Mouse (Mus musculus) liver, embryonic 18 days (tissue): ENCODE results near the gene Tcf19. TPM values are rescaled to one million over a fixed set of nuclear protein-coding genes. Genes with fewer than 3 reads are reported as not detected.

ENCODE experiments used
- polyA plus RNA-seq: library from polyadenylated mRNA; depleted of rRNA; stranded (reverse); fragments of >200 nt; gene quantifications from 2 replicates; pipeline ENCODE4 v1.2.3, GENCODE M21; 2012; rRNA removed

Gene Tcf19
- polyA plus RNA-seq = 18.0 and 19.9 TPM in 2 replicates

GRCm38 (mm10) chr17:35516652-35517500 lies at the start of gene Tcf19, which contains the start of gene Cchcr1:
Tcf19 (minus strand) TSS chr17:35516824.
Cchcr1 (plus strand) TSS chr17:35517100.

GRCm38 (mm10) chr17:35551881-35552414 lies 35.3 kb upstream of the Tcf19 start, which contains the start of gene Cdsn:
Cdsn (plus strand) TSS chr17:35552128.

GRCm38 (mm10) chr17:35532901-35533300 lies 16.3 kb upstream of the Tcf19 start, which contains the start of gene Psors1c2:
Psors1c2 (plus strand) TSS chr17:35533201.

GRCm38 (mm10) chr17:35505776-35506175 lies 10.8 kb downstream of the Tcf19 start, which contains the start of gene Pou5f1:
Pou5f1 (plus strand) TSS chr17:35506018.

GRCm38 (mm10) chr17:35469842-35470751 lies 46.5 kb downstream of the Tcf19 start, which contains the start of gene H2-Q10:
H2-Q10 (plus strand) TSS chr17:35470089.

Other genes with a start within 250 kb of the Tcf19 start
- 0.06 TPM in 2 replicates for gene H2-Q1, start 196.4 kb downstream of the Tcf19 start, polyA plus RNA-seq
- gene H2-Q2, start 174.6 kb downstream of the Tcf19 start, polyA plus RNA-seq = 2.3 and 3.8 TPM in 2 replicates
- 18.2 and 23.7 TPM in 2 replicates for gene H2-Q4, start 137.2 kb downstream of the Tcf19 start, polyA plus RNA-seq
- gene H2-Q6, start 92.0 kb downstream of the Tcf19 start, polyA plus RNA-seq = 10.0 and 14.3 TPM in 2 replicates
- gene H2-Q7, start 77.7 kb downstream of the Tcf19 start, polyA plus RNA-seq = 10.8 and 12.6 TPM in 2 replicates
- gene H2-Q10, start 46.7 kb downstream of the Tcf19 start, polyA plus RNA-seq = 479 and 528 TPM in 2 replicates
- not detected in 2 replicates for gene Pou5f1, start 10.8 kb downstream of the Tcf19 start, polyA plus RNA-seq
- gene Cchcr1, start 276 bp upstream of the Tcf19 start, polyA plus RNA-seq = 5.5 and 6.6 TPM in 2 replicates
- 0.06 and 0.12 TPM in 2 replicates for gene Psors1c2, start 16.4 kb upstream of the Tcf19 start, polyA plus RNA-seq
- gene Cdsn, start 35.3 kb upstream of the Tcf19 start, polyA plus RNA-seq = 0.01 TPM in 1 of 2 replicates, not detected in the other
- not detected in 2 replicates for gene 2300002M23Rik, start 50.6 kb upstream of the Tcf19 start, polyA plus RNA-seq
- not detected in 2 replicates for gene Sfta2, start 84.7 kb upstream of the Tcf19 start, polyA plus RNA-seq
- not detected in 2 replicates for gene Gm9573, start 109.8 kb upstream of the Tcf19 start, polyA plus RNA-seq
- 0.01 TPM in 2 replicates for gene Mucl3, start 126.9 kb upstream of the Tcf19 start, polyA plus RNA-seq
- gene Vars2, start 150.8 kb upstream of the Tcf19 start, polyA plus RNA-seq = 6.9 and 8.3 TPM in 2 replicates
- gene Gtf2h4, start 156.9 kb upstream of the Tcf19 start, polyA plus RNA-seq = 14.3 and 15.4 TPM in 2 replicates
- 2.2 TPM in 2 replicates for gene Ddr1, start 187.8 kb upstream of the Tcf19 start, polyA plus RNA-seq